Mouse (Mus musculus): ENCODE data around the gene Wdr66. TPM values are rescaled to one million over a fixed set of nuclear protein-coding genes. Genes with fewer than 3 reads are reported as not detected.

Wdr66 gene
- polyA plus RNA-seq, 1 experiment from 2014 or later: 0.64 TPM

- no peak overlapping the region for H3K9ac ChIP-seq (ENCODE audit: low read depth, low read length)
- no peaks in the 10 kb centered on the region for H3K36me3 ChIP-seq (ENCODE audit: control insufficient read depth, insufficient read depth, low read length)
- no peaks in the 10 kb centered on the region for H3K27me3 ChIP-seq (ENCODE audit: control insufficient read depth, insufficient read depth, low read length)
- H3K4me2 ChIP-seq: no peak overlapping the region
- ATAC-seq (replicated peaks; ENCODE audit: insufficient number of reproducible peaks, low FRiP score, low TSS enrichment): no peak
- 85% methylated on average over 4 of the region's 4 CpGs for WGBS (ENCODE audit: insufficient replicate concordance)
- H3K4me1 ChIP-seq (ENCODE audit: control insufficient read depth, insufficient read depth, low read length): no peaks in the 10 kb centered on the region
- H3K9me3 ChIP-seq (replicated peaks; ENCODE audit: control insufficient read depth, low read length): no peaks in the 10 kb centered on the region
- H3K27ac ChIP-seq (ENCODE audit: low read depth, low read length): no peak overlapping the region
- no peak overlapping the region for H3K4me3 ChIP-seq (ENCODE audit: low read depth, low read length)
These were observed 25.8 kb downstream of the Wdr66 start for GRCm38 (mm10) chr5:123277704-123278103.

- Histone ChIP-seq H3K9ac (ENCODE audit: low read depth, low read length) (no peak overlapping the region), H3K27ac (ENCODE audit: low read depth, low read length) (no peak overlapping the region), H3K4me3 (ENCODE audit: low read depth, low read length) (no peak overlapping the region), H3K9me3 (replicated peaks; ENCODE audit: control insufficient read depth, low read length) (no peaks in the 10 kb centered on the region), H3K27me3 (ENCODE audit: control insufficient read depth, insufficient read depth, low read length) (no peaks in the 10 kb centered on the region), H3K36me3 (ENCODE audit: control insufficient read depth, insufficient read depth, low read length) (no peaks in the 10 kb centered on the region), H3K4me1 (ENCODE audit: control insufficient read depth, insufficient read depth, low read length) (no peaks in the 10 kb centered on the region), H3K4me2 (peak overlapping the region; percentile 53)
- WGBS (ENCODE audit: insufficient replicate concordance): 85% methylated on average over 4 of the region's 4 CpGs
- ATAC-seq (replicated peaks; ENCODE audit: insufficient number of reproducible peaks, low FRiP score, low TSS enrichment): no peak
These were observed 27.3 kb downstream of the Wdr66 start for GRCm38 (mm10) chr5:123279248-123279647.

- H3K4me1 ChIP-seq (ENCODE audit: control insufficient read depth, insufficient read depth, low read length): no peaks in the 10 kb centered on the region
- H3K9me3 ChIP-seq (replicated peaks; ENCODE audit: control insufficient read depth, low read length): no peaks in the 10 kb centered on the region
- no peaks in the 10 kb centered on the region for H3K27me3 ChIP-seq (ENCODE audit: control insufficient read depth, insufficient read depth, low read length)
- H3K36me3 ChIP-seq (ENCODE audit: control insufficient read depth, insufficient read depth, low read length): no peaks in the 10 kb centered on the region
- H3K27ac ChIP-seq (ENCODE audit: low read depth, low read length): no peak overlapping the region
- 67% methylated on average over 9 of the region's 9 CpGs for WGBS (ENCODE audit: insufficient replicate concordance)
- no peak overlapping the region for H3K4me3 ChIP-seq (ENCODE audit: low read depth, low read length)
- no peak overlapping the region for H3K4me2 ChIP-seq
- no peak for ATAC-seq (replicated peaks; ENCODE audit: insufficient number of reproducible peaks, low FRiP score, low TSS enrichment)
- no peak overlapping the region for H3K9ac ChIP-seq (ENCODE audit: low read depth, low read length)
These were observed 29.6 kb downstream of the Wdr66 start for GRCm38 (mm10) chr5:123281336-123282136.

- no peaks in the 10 kb centered on the region for H3K4me1 ChIP-seq (ENCODE audit: control insufficient read depth, insufficient read depth, low read length)
- H3K9ac ChIP-seq (ENCODE audit: low read depth, low read length): no peak overlapping the region
- 38% methylated on average over 8 of the region's 8 CpGs for WGBS (ENCODE audit: insufficient replicate concordance)
- H3K4me2 ChIP-seq: no peak overlapping the region
- H3K36me3 ChIP-seq (ENCODE audit: control insufficient read depth, insufficient read depth, low read length): no peaks in the 10 kb centered on the region
- no peaks in the 10 kb centered on the region for H3K9me3 ChIP-seq (replicated peaks; ENCODE audit: control insufficient read depth, low read length)
- no peak overlapping the region for H3K27ac ChIP-seq (ENCODE audit: low read depth, low read length)
- no peaks in the 10 kb centered on the region for H3K27me3 ChIP-seq (ENCODE audit: control insufficient read depth, insufficient read depth, low read length)
- no peak for ATAC-seq (replicated peaks; ENCODE audit: insufficient number of reproducible peaks, low FRiP score, low TSS enrichment)
- H3K4me3 ChIP-seq (ENCODE audit: low read depth, low read length): no peak overlapping the region
These were observed 33.3 kb downstream of the Wdr66 start for GRCm38 (mm10) chr5:123285174-123285573.

GRCm38 (mm10) chr5:123288079-123288478, 36.2 kb downstream of the Wdr66 start:
- H3K27ac ChIP-seq (ENCODE audit: low read depth, low read length): no peak overlapping the region
- no peaks in the 10 kb centered on the region for H3K36me3 ChIP-seq (ENCODE audit: control insufficient read depth, insufficient read depth, low read length)
- 80% methylated on average over 5 of the region's 5 CpGs for WGBS (ENCODE audit: insufficient replicate concordance)
- H3K4me2 ChIP-seq: no peak overlapping the region
- H3K9ac ChIP-seq (ENCODE audit: low read depth, low read length): no peak overlapping the region
- no peak for ATAC-seq (replicated peaks; ENCODE audit: insufficient number of reproducible peaks, low FRiP score, low TSS enrichment)
- H3K4me1 ChIP-seq (ENCODE audit: control insufficient read depth, insufficient read depth, low read length): no peaks in the 10 kb centered on the region
- no peak overlapping the region for H3K4me3 ChIP-seq (ENCODE audit: low read depth, low read length)
- no peaks in the 10 kb centered on the region for H3K27me3 ChIP-seq (ENCODE audit: control insufficient read depth, insufficient read depth, low read length)
- H3K9me3 ChIP-seq (replicated peaks; ENCODE audit: control insufficient read depth, low read length): no peaks in the 10 kb centered on the region

- H3K4me2 ChIP-seq: no peak overlapping the region
- no peak overlapping the region for H3K9ac ChIP-seq (ENCODE audit: low read depth, low read length)
- H3K27ac ChIP-seq (ENCODE audit: low read depth, low read length): no peak overlapping the region
- WGBS (ENCODE audit: insufficient replicate concordance): 90% methylated on average over 9 of the region's 9 CpGs
- no peaks in the 10 kb centered on the region for H3K36me3 ChIP-seq (ENCODE audit: control insufficient read depth, insufficient read depth, low read length)
- H3K4me3 ChIP-seq (ENCODE audit: low read depth, low read length): no peak overlapping the region
- H3K27me3 ChIP-seq (ENCODE audit: control insufficient read depth, insufficient read depth, low read length): peaks cover 7% of the 10 kb centered on the region
- 0 out of 2 replicates have a peak, but pooled peaks cover 3% of the 10 kb centered on the region for H3K4me1 ChIP-seq (ENCODE audit: control insufficient read depth, insufficient read depth, low read length)
- no peaks in the 10 kb centered on the region for H3K9me3 ChIP-seq (replicated peaks; ENCODE audit: control insufficient read depth, low read length)
- ATAC-seq (replicated peaks; ENCODE audit: insufficient number of reproducible peaks, low FRiP score, low TSS enrichment): no peak
These were observed 42.8 kb downstream of the Wdr66 start for GRCm38 (mm10) chr5:123294653-123295052.

GRCm38 (mm10) chr5:123296224-123296806, 44.4 kb downstream of the Wdr66 start:
- H3K4me2 ChIP-seq: no peak overlapping the region
- 59% methylated on average over 12 of the region's 12 CpGs for WGBS (ENCODE audit: insufficient replicate concordance)

GRCm38 (mm10) chr5:123296972-123297754, 45.3 kb downstream of the Wdr66 start:
- H3K9ac ChIP-seq (ENCODE audit: low read depth, low read length): no peak overlapping the region
- peaks cover 7% of the 10 kb centered on the region for H3K27me3 ChIP-seq (ENCODE audit: control insufficient read depth, insufficient read depth, low read length)
- no peaks in the 10 kb centered on the region for H3K36me3 ChIP-seq (ENCODE audit: control insufficient read depth, insufficient read depth, low read length)
- peaks cover 12% of the 10 kb centered on the region; the same call in 1 of the 2 replicates for H3K4me1 ChIP-seq (ENCODE audit: control insufficient read depth, insufficient read depth, low read length)
- no peak for ATAC-seq (replicated peaks; ENCODE audit: insufficient number of reproducible peaks, low FRiP score, low TSS enrichment)
- WGBS (ENCODE audit: insufficient replicate concordance): 47% methylated on average over 23 of the region's 23 CpGs
- no peak overlapping the region for H3K4me3 ChIP-seq (ENCODE audit: low read depth, low read length)
- H3K27ac ChIP-seq (ENCODE audit: low read depth, low read length): no peak overlapping the region
- no peaks in the 10 kb centered on the region for H3K9me3 ChIP-seq (replicated peaks; ENCODE audit: control insufficient read depth, low read length)
- no peak overlapping the region for H3K4me2 ChIP-seq

More at GRCm38 (mm10) chr5:123296224-123296806, 44.4 kb downstream of the Wdr66 start:
- Histone ChIP-seq H3K36me3 (ENCODE audit: control insufficient read depth, insufficient read depth, low read length) (no peaks in the 10 kb centered on the region), H3K4me1 (ENCODE audit: control insufficient read depth, insufficient read depth, low read length) (0 out of 2 replicates have a peak, but pooled peaks cover 7% of the 10 kb centered on the region), H3K27ac (ENCODE audit: low read depth, low read length) (no peak overlapping the region), H3K9me3 (replicated peaks; ENCODE audit: control insufficient read depth, low read length) (no peaks in the 10 kb centered on the region), H3K4me3 (ENCODE audit: low read depth, low read length) (no peak overlapping the region), H3K9ac (ENCODE audit: low read depth, low read length) (no peak overlapping the region), H3K27me3 (ENCODE audit: control insufficient read depth, insufficient read depth, low read length) (peaks cover 7% of the 10 kb centered on the region)
- no peak for ATAC-seq (replicated peaks; ENCODE audit: insufficient number of reproducible peaks, low FRiP score, low TSS enrichment)
